Mouse (Mus musculus): ENCODE data around the gene Plscr3.

Plscr3 gene

GRCm38 (mm10) chr11:69864138-69864860, 18.1 kb downstream of the Plscr3 start:
- no peak for DNase-seq (ENCODE audit: low read depth, low spot score)

GRCm38 (mm10) chr11:69865561-69865960, 19.4 kb downstream of the Plscr3 start:
- DNase-seq (ENCODE audit: low read depth, low spot score), result no peak

- DNase-seq (ENCODE audit: low read depth, low spot score), result no peak
Measured at GRCm38 (mm10) chr11:69867335-69867734, 21.2 kb downstream of the Plscr3 start.

- DNase-seq (ENCODE audit: low read depth, low spot score), result no peak
Measured at GRCm38 (mm10) chr11:69870289-69871069, 24.3 kb downstream of the Plscr3 start.

GRCm38 (mm10) chr11:69871822-69872221, 25.6 kb downstream of the Plscr3 start:
- DNase-seq (ENCODE audit: low read depth, low spot score), result no peak

- DNase-seq (ENCODE audit: low read depth, low spot score), result no peak
Measured at GRCm38 (mm10) chr11:69872451-69872850, 26.3 kb downstream of the Plscr3 start.

- DNase-seq (ENCODE audit: low read depth, low spot score), result no peak
Measured at GRCm38 (mm10) chr11:69876186-69876585, 30.0 kb downstream of the Plscr3 start.

- peak; percentile 98 for DNase-seq (ENCODE audit: low read depth, low spot score)
Measured at GRCm38 (mm10) chr11:69876867-69877266, 30.7 kb downstream of the Plscr3 start.

- DNase-seq (ENCODE audit: low read depth, low spot score), result no peak
Measured at GRCm38 (mm10) chr11:69877878-69878277, 31.7 kb downstream of the Plscr3 start, which contains the start of gene Tmem95. Gene Tmem95 (minus strand): TSS chr11:69878018.

GRCm38 (mm10) chr11:69878399-69878798, 32.2 kb downstream of the Plscr3 start:
- DNase-seq (ENCODE audit: low read depth, low spot score), result peak; percentile 36

- DNase-seq (ENCODE audit: low read depth, low spot score), result no peak
Measured at GRCm38 (mm10) chr11:69878952-69879351, 32.8 kb downstream of the Plscr3 start.

- no peak for DNase-seq (ENCODE audit: low read depth, low spot score)
Measured at GRCm38 (mm10) chr11:69879711-69880110, 33.5 kb downstream of the Plscr3 start.

GRCm38 (mm10) chr11:69880506-69880852, 34.3 kb downstream of the Plscr3 start:
- peak; percentile 77 for DNase-seq (ENCODE audit: low read depth, low spot score)

GRCm38 (mm10) chr11:69880853-69881603, 34.9 kb downstream of the Plscr3 start, which contains the start of gene Kctd11:
Gene Kctd11 (minus strand): TSS chr11:69881406.
- DNase-seq (ENCODE audit: low read depth, low spot score), result peak; percentile 86

- no peak for DNase-seq (ENCODE audit: low read depth, low spot score)
Measured at GRCm38 (mm10) chr11:69881787-69882670, 35.9 kb downstream of the Plscr3 start.

- peak; percentile 76 for DNase-seq (ENCODE audit: low read depth, low spot score)
Measured at GRCm38 (mm10) chr11:69883066-69883465, 36.9 kb downstream of the Plscr3 start.

- no peak for DNase-seq (ENCODE audit: low read depth, low spot score)
Measured at GRCm38 (mm10) chr11:69883527-69884151, 37.5 kb downstream of the Plscr3 start.

- no peak for DNase-seq (ENCODE audit: low read depth, low spot score)
Measured at GRCm38 (mm10) chr11:69884240-69884639, 38.1 kb downstream of the Plscr3 start.

GRCm38 (mm10) chr11:69884663-69885062, 38.5 kb downstream of the Plscr3 start:
- no peak for DNase-seq (ENCODE audit: low read depth, low spot score)

- peak; percentile 84 for DNase-seq (ENCODE audit: low read depth, low spot score)
Measured at GRCm38 (mm10) chr11:69886907-69887635, 40.9 kb downstream of the Plscr3 start.
